Mouse (Mus musculus) CH12.LX (cell line): ENCODE results near the gene Lss. TPM values are rescaled to one million over a fixed set of nuclear protein-coding genes. Genes with fewer than 3 reads are reported as not detected.

Source experiments
- DNase-seq: peaks from one replicate; pipeline ENCODE4 v3.0.0-alpha.2; 2013; ENCODE audit errors: extremely low read depth
- H3K27ac ChIP-seq: 2 replicates; pipeline ENCODE4 v1.5.1; 2012; ENCODE audit warnings: low read depth, mild to moderate bottlenecking, control low read depth, moderate library complexity; ENCODE audit not compliant: insufficient read depth
- H3K27me3 ChIP-seq: replicated peaks from 2 replicates; pipeline ENCODE3; 2012; ENCODE audit warnings: inconsistent platforms
- H3K36me3 ChIP-seq, 2 experiments: replicated peaks in 1 of 2; 2 replicates each; pipeline versions ENCODE3 to v1.6.1; 2012; ENCODE audit warnings: inconsistent platforms in 1 of 2, low read length in 1 of 2, mild to moderate bottlenecking in 1 of 2, mixed read lengths in 1 of 2, moderate library complexity in 1 of 2; ENCODE audit not compliant: control insufficient read depth in 1 of 2, insufficient read depth in 1 of 2
- H3K4me1 ChIP-seq, 2 experiments: 2 replicates each; pipeline ENCODE4 v1.6.1; 2012; ENCODE audit warnings: inconsistent platforms in 1 of 2, moderate library complexity in 1 of 2; ENCODE audit not compliant: insufficient read depth in 2 of 2, control insufficient read depth in 1 of 2
- H3K4me2 ChIP-seq: 2 replicates; pipeline ENCODE4 v1.6.1; 2012; ENCODE audit warnings: low read depth, mild to moderate bottlenecking, control low read depth; ENCODE audit not compliant: poor library complexity, insufficient read depth, severe bottlenecking
- H3K4me3 ChIP-seq, 3 experiments: fragments of 150-350 bp in 1 of 3; sonication (generic) in 1 of 3; replicated peaks in 1 of 3; 2 replicates each; pipeline versions ENCODE3 to v1.5.1; 2011 to 2012; ENCODE audit warnings: low read depth in 2 of 3, low read length in 2 of 3, mild to moderate bottlenecking in 2 of 3, moderate library complexity in 2 of 3, control low read depth in 1 of 3, improper control_type of control experiment in 1 of 3, inconsistent platforms in 1 of 3, mixed read lengths in 1 of 3; ENCODE audit not compliant: poor library complexity in 1 of 3
- H3K79me2 ChIP-seq: replicated peaks from 2 replicates; pipeline ENCODE4 v1.6.1; 2012; ENCODE audit warnings: mild to moderate bottlenecking, moderate library complexity; ENCODE audit not compliant: control insufficient read depth, poor library complexity, insufficient read depth, severe bottlenecking; ENCODE audit errors: extremely low read depth
- H3K9ac ChIP-seq: 2 replicates; pipeline ENCODE4 v1.6.1; 2012; ENCODE audit warnings: low read depth, mild to moderate bottlenecking, control low read depth, moderate library complexity; ENCODE audit not compliant: insufficient read depth
- H3K9me3 ChIP-seq: replicated peaks from 2 replicates; pipeline ENCODE3; 2012; ENCODE audit warnings: low read length, inconsistent platforms, mixed read lengths
- CHD1 ChIP-seq: IDR thresholded peaks from 2 replicates; pipeline ENCODE4 v1.6.1; 2012; ENCODE audit warnings: low read depth, low read length, improper control_type of control experiment, inconsistent platforms
- E2F4 ChIP-seq: IDR thresholded peaks from 2 replicates; pipeline ENCODE4 v1.6.1; 2011; ENCODE audit warnings: low read depth, low read length, improper control_type of control experiment; ENCODE audit not compliant: insufficient replicate concordance
- ETS1 ChIP-seq: conservative IDR thresholded peaks from 2 replicates; pipeline ENCODE4 v1.6.1; 2012; ENCODE audit warnings: low read depth, mild to moderate bottlenecking, inconsistent platforms, low read length, improper control_type of control experiment, moderate library complexity
- GABPA ChIP-seq: IDR thresholded peaks from 2 replicates; pipeline ENCODE4 v1.6.1; 2012; ENCODE audit warnings: low read depth, low read length, improper control_type of control experiment, inconsistent platforms; ENCODE audit not compliant: insufficient replicate concordance
- JUND ChIP-seq: conservative IDR thresholded peaks from 2 replicates; pipeline ENCODE4 v1.6.1; 2011; ENCODE audit warnings: low read depth, low read length, improper control_type of control experiment
- SIN3A ChIP-seq: IDR thresholded peaks from 2 replicates; pipeline ENCODE4 v1.6.1; 2012; ENCODE audit warnings: low read length, improper control_type of control experiment, inconsistent platforms
- TBP ChIP-seq: conservative IDR thresholded peaks from 2 replicates; pipeline ENCODE4 v1.6.1; 2011; ENCODE audit warnings: low read depth, low read length, improper control_type of control experiment
- TCF12 ChIP-seq: IDR thresholded peaks from 2 replicates; pipeline ENCODE4 v1.6.1; 2014; ENCODE audit warnings: low read depth, mild to moderate bottlenecking, inconsistent platforms, low read length, improper control_type of control experiment
- UBTF ChIP-seq: IDR thresholded peaks from 2 replicates; pipeline ENCODE4 v1.6.1; 2012; ENCODE audit warnings: low read depth, mild to moderate bottlenecking, inconsistent platforms, low read length, improper control_type of control experiment, moderate library complexity
- USF2 ChIP-seq: conservative IDR thresholded peaks from 2 replicates; pipeline ENCODE4 v1.6.1; 2011; ENCODE audit warnings: low read depth, low read length, improper control_type of control experiment
- ZC3H11A ChIP-seq: IDR thresholded peaks from 2 replicates; pipeline ENCODE4 v1.6.1; 2012; ENCODE audit warnings: low read depth, mild to moderate bottlenecking, inconsistent platforms, low read length, improper control_type of control experiment
- dilution Hi-C: fragments of 300-500 bp; cut with MboI; formaldehyde crosslinking; loops from 2 replicates; pipeline ENCODE4 v1.14.3; 2020; ENCODE audit warnings: low sequenced_read_pairs; ENCODE audit not compliant: extremely low pct_unique_long_range_greater_than_20kb, extremely low pct_ligation_motif_present
- in situ Hi-C: fragments of 300-500 bp; cut with MboI; formaldehyde crosslinking; loops from 3 replicates; pipeline ENCODE4 v1.14.3; 2019; ENCODE audit warnings: low sequenced_read_pairs, low pct_ligation_motif_present, low pct_unique_long_range_greater_than_20kb, mixed read lengths
- polyA plus RNA-seq: library from polyadenylated mRNA; unstranded; fragments of >175 nt; gene quantifications from 2 replicates; pipeline ENCODE4 v1.2.1, GENCODE M21; 2012; ENCODE audit warnings: low read depth; ENCODE audit not compliant: insufficient read length
- total RNA-seq, 2 experiments: library from RNA; depleted of rRNA; stranded (reverse); fragments of 300-350 nt in 1 of 2; fragments of >200 nt in 1 of 2; gene quantifications; 2 replicates each; pipeline ENCODE4 v1.2.3; 2012 to 2014

Gene Lss
- total and polyA plus RNA-seq, 3 experiments, result 28.8 to 89.6 (median 37.7) TPM

GRCm38 (mm10) chr10:76541336-76542085 is 10.1 kb downstream of the Lss start:
- Histone ChIP-seq H3K4me2 (no peak overlapping the region), H3K27ac (no peak overlapping the region), H3K9me3 (no peaks in the 10 kb centered on the region), H3K79me2 (no peaks in the 10 kb centered on the region), H3K4me1 (peaks cover 0 to 15% of the 10 kb centered on the region in 2 experiments; a peak in 2 of 4 replicates), H3K9ac (no peak overlapping the region), H3K4me3 (no peak overlapping the region), H3K27me3 (no peaks in the 10 kb centered on the region), H3K36me3 (peaks cover 87 to 99% of the 10 kb centered on the region in 2 experiments)
- dilution Hi-C loops (no loop called here), in situ Hi-C loops (no loop called here)
- TF ChIP-seq GABPA (no peak), SIN3A (no peak), ZC3H11A (no peak), E2F4 (no peak), USF2 (no peak), CHD1 (no peak), TCF12 (no peak), ETS1 (no peak), UBTF (no peak), TBP (no peak)
- no peak for DNase-seq

DNA sequence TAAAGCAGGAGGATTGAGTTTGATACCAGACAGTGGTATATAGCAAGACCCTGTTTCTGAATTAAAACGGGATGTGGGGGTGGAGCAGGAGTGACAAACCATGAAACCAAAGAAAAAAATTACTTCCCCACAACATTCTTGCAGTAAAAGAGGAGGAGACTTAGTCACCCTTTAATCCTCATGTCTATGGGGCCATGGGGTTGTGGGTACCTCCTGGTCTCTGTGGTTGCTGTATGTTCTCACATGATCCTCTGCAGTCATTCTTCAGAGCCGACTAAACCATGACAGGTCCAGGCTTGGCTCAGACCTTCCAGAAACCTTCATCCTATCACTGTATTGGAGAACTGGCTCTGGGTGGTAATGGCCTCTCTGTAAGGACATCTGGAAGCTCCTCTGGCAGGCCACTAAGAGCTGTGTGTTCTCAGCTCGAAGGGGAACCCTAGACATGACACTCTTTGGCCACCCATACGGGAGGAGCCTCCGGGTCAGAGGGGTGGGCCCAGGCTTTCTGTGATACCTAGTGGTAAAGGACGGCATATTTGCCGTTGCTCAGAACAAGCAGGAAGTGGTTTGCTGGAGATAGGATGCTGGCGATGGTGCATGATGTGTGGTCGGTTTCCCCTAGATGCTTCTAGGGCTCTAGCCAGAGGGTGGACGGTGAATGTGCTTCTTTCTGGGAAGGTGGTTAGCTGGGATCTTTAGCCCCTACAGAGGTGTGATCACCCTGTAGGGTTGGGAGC is 11.4 kb downstream of the Lss start:
- Histone ChIP-seq H3K4me1 (peaks cover 0 to 15% of the 10 kb centered on the region in 2 experiments; a peak in 2 of 4 replicates), H3K79me2 (no peaks in the 10 kb centered on the region), H3K27ac (no peak overlapping the region), H3K36me3 (peaks cover 88 to 99% of the 10 kb centered on the region in 2 experiments), H3K9me3 (no peaks in the 10 kb centered on the region), H3K4me3 (no peak overlapping the region), H3K9ac (no peak overlapping the region), H3K4me2 (no peak overlapping the region), H3K27me3 (no peaks in the 10 kb centered on the region)
- no peak for TF ChIP-seq JUND
- dilution Hi-C loops, result no loop called here
- no peak for DNase-seq
- in situ Hi-C loops, result no loop called here
